Mouse (Mus musculus): ENCODE results near the gene Zc3h7b.

- TF ChIP-seq CTCF (IDR thresholded peaks at IDR 0.05; ENCODE audit: extremely low read depth, insufficient read depth, insufficient read length, insufficient replicate concordance) = no peak
- no peak for TF ChIP-seq POLR2A (IDR thresholded peaks at IDR 0.05; ENCODE audit: low read depth, low read length)
Measured at GRCm38 (mm10) chr15:81719139-81719531, 25.7 kb upstream of the Zc3h7b start.

Data from spleen, adult 2 months (tissue).